Mouse (Mus musculus): ENCODE results near the gene Rpl22.

Rpl22 gene

GRCm38 (mm10) chr4:152325574-152326411 is at the start of gene Rpl22:
Gene Rpl22, plus strand, starts transcription at chr4:152325742.
- DNase-seq (ENCODE audit: low spot score in 2 of 2): peak; percentile 78 to 90

- peak in 1 of 2 experiments; percentile 77 for DNase-seq (ENCODE audit: low spot score in 2 of 2)
Observed at GRCm38 (mm10) chr4:152276389-152277347, 48.9 kb upstream of the Rpl22 start.

- no peak for DNase-seq (ENCODE audit: low spot score in 2 of 2)
Observed at GRCm38 (mm10) chr4:152277916-152278315, 47.6 kb upstream of the Rpl22 start.

GRCm38 (mm10) chr4:152278986-152279385 is 46.6 kb upstream of the Rpl22 start:
- DNase-seq (ENCODE audit: low spot score in 2 of 2): peak in 1 of 2 experiments; percentile 75

- DNase-seq (ENCODE audit: low spot score in 2 of 2): no peak
Observed at GRCm38 (mm10) chr4:152281601-152282000, 43.9 kb upstream of the Rpl22 start.

GRCm38 (mm10) chr4:152282721-152283120 is 42.8 kb upstream of the Rpl22 start:
- no peak for DNase-seq (ENCODE audit: low spot score in 2 of 2)

GRCm38 (mm10) chr4:152283186-152283950 is 42.2 kb upstream of the Rpl22 start:
- DNase-seq (ENCODE audit: low spot score in 2 of 2): peak; percentile 81 to 87

GRCm38 (mm10) chr4:152285505-152285904 is 40.0 kb upstream of the Rpl22 start:
- peak in 1 of 2 experiments; percentile 66 for DNase-seq (ENCODE audit: low spot score in 2 of 2)

- DNase-seq (ENCODE audit: low spot score in 2 of 2): no peak
Observed at GRCm38 (mm10) chr4:152286183-152286582, 39.4 kb upstream of the Rpl22 start.

- no peak for DNase-seq (ENCODE audit: low spot score in 2 of 2)
Observed at GRCm38 (mm10) chr4:152286887-152287286, 38.7 kb upstream of the Rpl22 start.

GRCm38 (mm10) chr4:152287317-152288120 is 38.0 kb upstream of the Rpl22 start:
- DNase-seq (ENCODE audit: low spot score in 2 of 2): no peak

GRCm38 (mm10) chr4:152288398-152288945 is 37.1 kb upstream of the Rpl22 start:
- DNase-seq (ENCODE audit: low spot score in 2 of 2): no peak

GRCm38 (mm10) chr4:152290385-152290784 is 35.2 kb upstream of the Rpl22 start:
- no peak for DNase-seq (ENCODE audit: low spot score in 2 of 2)

- no peak for DNase-seq (ENCODE audit: low spot score in 2 of 2)
Observed at GRCm38 (mm10) chr4:152290991-152291390, 34.6 kb upstream of the Rpl22 start.

- no peak for DNase-seq (ENCODE audit: low spot score in 2 of 2)
Observed at GRCm38 (mm10) chr4:152291562-152291961, 34.0 kb upstream of the Rpl22 start, which contains the start of gene Hes3. Gene Hes3, minus strand, starts transcription at chr4:152291662.

- no peak for DNase-seq (ENCODE audit: low spot score in 2 of 2)
Observed at GRCm38 (mm10) chr4:152292102-152292765, 33.3 kb upstream of the Rpl22 start.

- no peak for DNase-seq (ENCODE audit: low spot score in 2 of 2)
Observed at GRCm38 (mm10) chr4:152294188-152294929, 31.2 kb upstream of the Rpl22 start.

- no peak for DNase-seq (ENCODE audit: low spot score in 2 of 2)
Observed at GRCm38 (mm10) chr4:152295916-152296315, 29.6 kb upstream of the Rpl22 start.

- DNase-seq (ENCODE audit: low spot score in 2 of 2): no peak
Observed at GRCm38 (mm10) chr4:152296371-152296770, 29.2 kb upstream of the Rpl22 start.

Data from cerebellum, postnatal 4 days (tissue).